Mouse (Mus musculus): Measurements from ENCODE around the gene Upk3bl.
"Not testable (repeated sequence)": the region's sequence is repeated elsewhere in the genome, so short reads cannot be mapped to it uniquely, and the experiment has no call there.

Upk3bl gene

DNA sequence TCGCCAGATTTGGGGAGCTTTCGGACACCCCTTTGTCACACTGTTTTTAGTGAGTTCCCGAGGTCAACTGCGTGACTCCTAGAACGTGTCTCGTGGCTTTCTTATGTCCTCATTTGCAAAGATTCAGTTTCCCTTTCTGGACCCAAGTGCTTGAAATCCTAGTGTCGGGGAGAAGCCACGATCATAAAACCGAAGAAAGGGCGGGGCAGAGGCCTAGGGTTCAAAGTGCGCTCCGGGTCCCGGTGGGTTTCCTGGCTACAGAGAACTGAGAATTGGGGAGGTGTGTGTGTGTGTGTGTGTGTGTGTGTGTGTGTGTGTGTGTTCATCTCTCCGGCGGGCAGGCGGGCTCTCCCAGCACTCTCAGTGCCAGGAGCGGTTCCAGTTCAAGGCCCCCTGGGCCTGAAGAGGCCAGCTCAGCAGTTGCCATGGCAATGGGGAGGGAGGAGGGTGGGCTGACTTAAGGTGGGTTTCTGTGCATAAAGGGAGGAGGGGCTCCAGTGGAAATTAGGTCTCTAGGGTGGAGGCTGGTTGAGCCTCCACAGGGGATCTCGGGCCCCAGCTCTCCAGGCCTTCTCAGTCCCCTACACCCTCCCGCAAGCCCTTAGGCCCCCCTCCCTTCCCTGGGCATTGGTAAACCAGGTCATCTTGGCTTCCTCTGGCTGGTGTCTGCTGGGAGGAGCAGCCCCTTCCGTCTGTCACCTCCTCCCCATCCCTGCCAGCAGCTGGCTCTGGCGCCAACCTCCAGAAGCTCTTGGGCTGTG is 30.8 kb downstream of the Upk3bl start:
- DNase-seq (ENCODE audit: low spot score in 2 of 2) = no peak

DNA sequence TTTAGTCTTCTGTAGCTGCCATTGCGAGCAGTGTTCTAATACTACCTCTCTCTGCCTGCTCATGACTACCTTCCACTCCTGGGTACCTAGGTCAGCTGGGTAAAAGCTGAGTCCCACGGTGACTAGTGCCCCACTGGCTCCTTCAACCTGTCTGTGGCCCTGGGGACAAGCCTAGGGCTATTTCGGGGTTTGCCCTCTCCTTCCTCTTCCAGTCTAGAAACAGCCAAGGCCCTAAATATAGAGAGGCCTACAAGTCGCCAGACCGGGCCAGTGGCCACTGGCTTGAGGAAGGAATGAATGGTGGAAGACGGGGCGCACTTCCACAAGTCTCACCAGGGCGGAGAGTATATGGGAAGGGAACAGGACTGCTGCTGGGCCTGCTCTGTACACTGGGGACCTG is 32.0 kb downstream of the Upk3bl start:
- no peak for DNase-seq (ENCODE audit: low spot score in 2 of 2)

DNA sequence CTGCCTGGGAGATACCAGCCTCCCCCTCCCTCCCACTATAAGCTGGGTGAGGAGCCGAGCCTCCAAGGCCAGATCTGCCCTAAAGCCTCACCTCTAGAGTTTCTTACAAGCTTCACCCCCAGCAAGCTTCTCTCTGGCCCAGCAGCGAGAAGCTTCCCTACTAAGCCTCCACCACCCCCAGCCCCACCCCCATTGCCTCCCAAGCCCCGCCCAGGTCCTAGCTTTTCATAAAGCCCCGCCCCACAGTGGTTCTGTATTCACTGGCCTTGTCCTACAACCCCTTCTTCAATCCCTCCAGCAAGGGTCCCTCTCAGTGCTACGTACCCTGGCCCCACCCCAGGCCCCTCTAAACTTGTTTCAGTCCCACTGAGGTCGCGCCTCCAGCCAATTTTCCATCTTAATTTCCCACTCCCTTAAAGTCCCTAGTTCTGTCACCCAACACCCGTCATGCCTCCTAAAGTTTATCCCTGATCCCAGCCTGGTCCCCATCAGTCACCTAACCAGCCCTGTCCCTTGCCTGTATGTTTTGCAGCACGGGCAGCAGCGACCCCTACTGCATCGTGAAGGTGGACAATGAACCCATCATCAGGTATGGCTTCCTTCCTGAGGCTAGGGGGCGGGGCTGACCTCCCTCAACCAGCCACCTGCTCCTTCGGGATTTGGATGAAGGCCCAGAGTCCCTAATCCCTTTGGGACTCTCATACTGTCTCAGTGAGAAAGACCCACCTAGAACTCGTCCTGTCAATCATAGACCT is 34.7 kb downstream of the Upk3bl start:
- DNase-seq (ENCODE audit: low spot score in 2 of 2) = no peak

DNA sequence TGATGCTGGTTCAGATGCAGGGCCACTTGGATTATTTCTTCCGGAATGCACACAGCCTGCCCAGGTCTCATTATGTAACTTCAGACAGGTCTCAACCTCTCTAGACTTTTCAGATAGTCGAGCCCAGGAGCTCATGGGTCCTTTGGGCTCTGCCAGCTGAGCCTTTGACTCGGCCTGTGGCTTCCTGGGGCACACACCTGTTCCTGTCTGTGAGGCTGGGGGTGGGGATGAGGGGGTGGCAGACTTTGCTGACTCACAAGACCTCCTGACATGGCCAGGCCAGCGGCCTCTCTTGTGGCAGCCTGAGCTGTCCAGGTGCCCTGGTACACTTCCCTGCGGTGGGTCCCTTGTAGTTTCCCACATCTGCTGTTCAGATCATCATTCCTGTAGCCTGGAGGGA is 37.6 kb downstream of the Upk3bl start:
- no peak for DNase-seq (ENCODE audit: low spot score in 2 of 2)

DNA sequence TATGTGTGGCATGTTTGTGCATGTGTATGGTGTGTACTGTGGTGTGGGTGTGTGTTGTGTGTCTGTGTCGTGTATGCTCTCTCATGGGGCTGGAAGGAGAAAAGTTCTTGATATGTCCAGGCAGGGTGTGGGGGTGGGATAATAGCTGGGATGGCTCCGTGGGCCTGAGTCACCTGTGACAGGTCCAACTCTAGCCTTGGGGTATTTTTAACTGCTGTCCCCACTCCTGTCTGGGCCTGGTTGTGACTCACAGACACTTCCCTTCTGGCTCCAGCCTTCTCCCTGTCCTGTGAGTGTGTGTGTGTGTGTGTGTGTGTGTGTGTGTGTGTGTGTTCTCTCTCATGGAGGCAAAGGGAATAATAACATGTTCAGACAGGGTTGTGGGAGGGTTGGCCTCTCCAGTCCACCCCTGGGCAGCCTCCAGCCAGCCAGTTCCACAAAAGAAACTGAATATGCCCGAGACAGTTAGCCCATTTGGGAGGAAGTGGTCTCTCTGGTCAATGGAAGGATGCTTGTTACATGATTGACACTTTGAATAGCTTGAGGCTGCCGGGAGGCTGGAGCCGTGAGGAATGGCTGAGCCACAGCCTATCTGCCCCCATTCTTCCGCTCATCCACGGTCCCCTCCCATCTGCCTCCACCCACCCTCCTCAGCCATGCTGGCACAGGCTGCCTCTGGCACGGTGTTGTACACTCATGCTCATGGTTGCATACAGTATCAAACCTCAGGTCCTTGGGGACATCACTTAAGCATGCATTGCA is 40.1 kb downstream of the Upk3bl start:
- peak; percentile 29 to 31 for DNase-seq (ENCODE audit: low spot score in 2 of 2)

DNA sequence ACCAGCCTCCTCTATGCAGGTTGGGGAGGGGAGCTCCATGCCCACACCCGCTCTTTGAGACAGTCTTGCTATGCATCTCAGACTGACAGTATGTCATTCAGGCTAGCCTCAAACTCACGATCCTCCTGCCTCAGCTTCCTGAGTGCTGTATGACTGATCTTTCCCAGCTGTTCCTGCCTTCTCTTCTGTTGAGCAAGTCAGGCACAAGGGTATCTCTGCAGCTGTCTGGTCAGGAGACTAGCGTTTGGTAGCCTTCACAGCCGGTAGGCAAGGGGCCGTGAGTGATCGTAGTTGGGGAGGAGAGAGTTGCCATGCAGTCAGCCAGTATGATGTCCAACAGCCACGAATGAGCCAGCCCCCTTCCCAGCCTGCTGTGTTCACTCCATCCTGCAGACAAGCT is 40.8 kb downstream of the Upk3bl start:
- no peak for DNase-seq (ENCODE audit: low spot score in 2 of 2)

DNA sequence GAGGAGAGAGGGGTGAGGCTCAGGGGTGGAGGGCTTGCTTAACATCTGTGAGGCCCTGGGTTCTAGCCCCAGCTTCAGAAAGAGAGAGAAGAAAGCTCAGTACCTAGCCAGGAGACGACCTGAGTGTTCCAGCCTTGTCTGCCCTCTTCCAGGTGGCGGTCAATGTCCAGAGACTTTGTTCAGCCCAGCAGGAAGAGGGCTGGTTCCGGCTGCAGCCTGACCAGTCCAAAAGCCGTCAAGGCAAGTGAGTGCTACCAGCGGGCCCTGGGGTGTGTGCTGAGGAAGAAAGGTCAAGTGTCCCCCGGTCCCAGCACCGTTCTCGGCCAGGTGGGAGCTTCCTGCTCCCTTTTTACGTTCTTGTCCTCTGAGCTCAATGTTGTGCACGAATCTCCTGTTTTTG is 44.2 kb downstream of the Upk3bl start:
- no peak for DNase-seq (ENCODE audit: low spot score in 2 of 2)

DNA sequence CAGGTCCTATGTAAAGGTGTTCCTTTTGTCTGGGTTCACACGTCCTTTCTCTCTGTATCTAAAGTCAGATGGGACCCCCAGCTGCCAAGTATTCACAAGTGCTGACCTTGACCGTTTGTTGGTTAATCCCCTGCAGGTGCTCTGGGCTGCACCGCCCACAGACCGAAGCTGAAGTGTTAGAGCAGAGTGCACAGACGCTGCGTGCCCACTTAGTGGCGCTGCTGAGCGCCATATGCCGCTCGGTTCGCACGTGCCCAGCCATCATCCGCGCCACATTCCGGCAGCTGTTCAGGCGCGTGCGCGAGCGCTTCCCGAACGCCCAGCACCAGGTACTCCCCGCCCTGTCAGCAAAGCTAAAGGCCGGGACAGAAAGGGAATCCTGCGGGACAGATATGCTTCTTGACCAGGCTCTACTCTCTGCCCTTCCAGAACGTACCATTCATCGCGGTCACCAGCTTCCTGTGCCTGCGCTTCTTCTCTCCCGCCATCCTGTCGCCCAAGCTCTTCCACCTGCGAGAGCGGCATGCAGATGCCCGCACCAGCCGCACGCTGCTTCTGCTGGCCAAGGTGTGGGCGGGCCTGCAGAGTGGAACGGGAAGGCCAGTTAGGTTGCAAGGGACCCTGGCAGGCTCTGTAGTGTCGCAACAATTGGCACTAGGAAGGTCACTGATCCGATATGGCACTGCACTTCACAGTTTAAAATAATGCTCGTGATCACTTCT is 48.0 kb downstream of the Upk3bl start:
- DNase-seq (ENCODE audit: low spot score in 2 of 2) = peak; percentile 62 to 75

DNA sequence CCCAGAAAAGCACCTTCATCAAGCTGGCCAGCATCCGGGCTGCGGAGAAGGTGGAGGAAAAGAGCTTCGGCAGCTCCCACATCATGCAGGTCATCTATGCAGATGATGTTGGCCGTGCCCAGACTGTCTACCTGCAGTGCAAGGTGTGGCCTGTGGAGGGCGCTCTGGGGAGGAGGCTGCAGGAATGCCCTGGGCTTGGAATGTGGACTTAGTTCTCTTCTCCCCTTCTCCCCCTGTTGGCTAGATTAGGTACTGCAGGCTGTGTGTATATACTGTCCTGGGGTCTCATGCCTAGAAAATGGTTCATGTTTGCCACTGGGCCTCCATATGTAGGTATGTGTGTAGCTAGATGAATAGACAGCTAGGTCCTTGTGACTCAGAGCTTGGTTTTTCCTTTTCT is 50.2 kb downstream of the Upk3bl start:
- no peak for DNase-seq (ENCODE audit: low spot score in 2 of 2)

DNA sequence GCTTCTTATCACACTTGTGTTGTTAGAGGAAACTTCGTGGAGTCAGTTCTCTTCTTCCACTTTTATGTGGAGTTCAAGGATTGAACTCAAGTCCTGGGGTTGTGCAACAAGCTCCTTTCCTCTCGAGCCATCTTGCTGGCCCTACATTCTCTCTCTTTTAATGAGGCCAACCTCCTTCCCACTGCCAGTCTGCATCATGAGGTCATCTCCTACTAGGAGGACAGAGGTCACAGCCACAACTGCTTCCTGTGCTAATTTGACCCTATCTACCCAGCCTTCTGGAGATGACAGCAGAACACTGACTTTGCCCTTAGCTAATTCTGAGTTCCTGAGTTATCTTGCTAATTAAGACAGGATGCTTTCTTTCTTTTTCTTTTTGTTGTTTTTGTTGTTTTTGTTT is 54.2 kb downstream of the Upk3bl start:
- DNase-seq (ENCODE audit: low spot score in 2 of 2) = no peak

DNA sequence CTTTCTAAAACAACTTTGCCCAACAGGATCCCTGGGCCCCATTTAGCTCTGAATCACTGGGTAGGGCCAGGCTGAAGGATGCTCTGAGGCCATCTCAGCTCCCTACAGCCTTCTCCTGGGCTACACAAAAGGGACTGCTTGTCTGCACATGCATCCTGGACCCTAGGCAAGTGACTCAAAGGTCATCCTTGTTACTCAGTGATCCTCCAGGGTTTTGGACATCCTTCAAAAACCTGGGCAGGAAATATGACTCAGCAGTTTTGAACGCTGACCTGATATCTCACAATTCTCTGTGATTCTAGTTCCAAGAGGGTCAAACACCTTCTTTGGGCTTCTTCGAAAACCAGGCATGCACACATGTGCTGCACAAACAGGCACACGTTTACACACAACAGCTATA is 54.8 kb downstream of the Upk3bl start:
- no peak for DNase-seq (ENCODE audit: low spot score in 2 of 2)

DNA sequence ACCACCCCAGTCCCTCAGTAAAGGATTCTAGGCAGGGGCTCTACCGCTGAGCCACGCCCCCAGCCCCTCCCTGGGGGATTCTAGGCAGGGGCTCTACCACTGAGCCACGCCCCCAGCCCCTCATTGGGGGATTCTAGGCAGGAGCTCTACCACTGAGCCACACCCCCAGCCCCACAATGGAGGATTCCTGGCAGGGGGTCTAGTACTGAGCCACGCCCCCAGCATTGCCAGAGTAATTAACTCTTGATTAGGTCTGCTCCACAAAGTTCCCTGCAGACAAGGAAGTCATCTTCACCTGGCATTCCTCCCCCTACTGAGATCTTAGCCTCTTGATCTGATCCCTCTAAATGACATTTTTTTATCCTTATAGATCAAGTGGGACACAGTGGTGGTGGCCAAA is 59.3 kb downstream of the Upk3bl start:
- not testable (repeated sequence) for DNase-seq (ENCODE audit: low spot score in 2 of 2)
